Mouse (Mus musculus): Measurements from ENCODE around the gene Ankrd35. TPM values are rescaled to one million over a fixed set of nuclear protein-coding genes. Genes with fewer than 3 reads are reported as not detected.
"Not testable (repeated sequence)": the region's sequence is repeated elsewhere in the genome, so short reads cannot be mapped to it uniquely, and the experiment has no call there.

Gene Ankrd35
- polyA plus RNA-seq, 1 experiment from 2014 or later = 0.33 TPM

- Histone ChIP-seq H3K27me3 (replicated peaks) (no peaks in the 10 kb centered on the region), H3K27ac (replicated peaks) (no peak overlapping the region; the same call in 1 of the 2 replicates), H3K4me2 (no peak overlapping the region), H3K4me1 (peaks cover 26% of the 10 kb centered on the region), H3K36me3 (peaks cover 3% of the 10 kb centered on the region; the same call in 1 of the 2 replicates), H3K9ac (no peak overlapping the region), H3K4me3 (no peak overlapping the region), H3K9me3 (no peaks in the 10 kb centered on the region)
- ATAC-seq (ENCODE audit: extremely low read depth, insufficient number of reproducible peaks, low FRiP score, low TSS enrichment) = no peak
- 43% methylated on average over 1 of the region's 1 CpGs for WGBS
Measured at GRCm38 (mm10) chr3:96737013-96737740, 67.2 kb downstream of the Ankrd35 start.

GRCm38 (mm10) chr3:96737995-96738394, 68.1 kb downstream of the Ankrd35 start:
- H3K27me3 ChIP-seq (replicated peaks) = no peaks in the 10 kb centered on the region
- H3K4me2 ChIP-seq = no peak overlapping the region
- H3K4me1 ChIP-seq = peaks cover 32% of the 10 kb centered on the region
- H3K9ac ChIP-seq = no peak overlapping the region
- no peaks in the 10 kb centered on the region for H3K36me3 ChIP-seq
- no peaks in the 10 kb centered on the region for H3K9me3 ChIP-seq
- no peak for ATAC-seq (ENCODE audit: extremely low read depth, insufficient number of reproducible peaks, low FRiP score, low TSS enrichment)
- 69% methylated on average over 1 of the region's 1 CpGs for WGBS
- no peak overlapping the region for H3K4me3 ChIP-seq
- H3K27ac ChIP-seq (replicated peaks) = no peak overlapping the region

GRCm38 (mm10) chr3:96740279-96740678, 70.3 kb downstream of the Ankrd35 start:
- H3K36me3 ChIP-seq; H3K27me3 ChIP-seq (replicated peaks); H3K9ac ChIP-seq; H3K27ac ChIP-seq (replicated peaks); H3K9me3 ChIP-seq; ATAC-seq (ENCODE audit: extremely low read depth, insufficient number of reproducible peaks, low FRiP score, low TSS enrichment); H3K4me3 ChIP-seq; H3K4me2 ChIP-seq: not testable (repeated sequence)
- peaks cover 27% of the 10 kb centered on the region for H3K4me1 ChIP-seq

Other genes with a start within 250 kb of the Ankrd35 start
- 0.68 and 0.78 TPM in 2 replicates for gene BC107364, start 217.8 kb upstream of the Ankrd35 start, polyA plus RNA-seq (2015; fragmentation: Nextera tagmentation; extraction: Ambion mirVana)
- 7.4 and 7.5 TPM in 2 replicates for gene Hfe2, start 145.0 kb upstream of the Ankrd35 start, polyA plus RNA-seq (2015; fragmentation: Nextera tagmentation; extraction: Ambion mirVana)
- 156 and 165 TPM in 2 replicates for gene Txnip, start 112.2 kb upstream of the Ankrd35 start, polyA plus RNA-seq (2015; fragmentation: Nextera tagmentation; extraction: Ambion mirVana)
- 1.6 and 1.7 TPM in 2 replicates for gene Gm16253, start 93.1 kb upstream of the Ankrd35 start, polyA plus RNA-seq (2015; fragmentation: Nextera tagmentation; extraction: Ambion mirVana)
- 33.5 and 36.1 TPM in 2 replicates for gene Polr3gl, start 76.0 kb upstream of the Ankrd35 start, polyA plus RNA-seq (2015; fragmentation: Nextera tagmentation; extraction: Ambion mirVana)
- gene Ankrd34a, start 73.5 kb upstream of the Ankrd35 start, polyA plus RNA-seq (2015; fragmentation: Nextera tagmentation; extraction: Ambion mirVana) = 6.5 and 8.1 TPM in 2 replicates
- gene Lix1l, start 69.0 kb upstream of the Ankrd35 start, polyA plus RNA-seq (2015; fragmentation: Nextera tagmentation; extraction: Ambion mirVana) = 4.6 and 5.2 TPM in 2 replicates
- gene Rbm8a, start 40.2 kb upstream of the Ankrd35 start, polyA plus RNA-seq (2015; fragmentation: Nextera tagmentation; extraction: Ambion mirVana) = 80.7 and 84.5 TPM in 2 replicates
- 35.8 and 37.3 TPM in 2 replicates for gene Pex11b, start 34.8 kb upstream of the Ankrd35 start, polyA plus RNA-seq (2015; fragmentation: Nextera tagmentation; extraction: Ambion mirVana)
- 0.05 and 0.14 TPM in 2 replicates for gene Gm42957, start 34.7 kb upstream of the Ankrd35 start, polyA plus RNA-seq (2015; fragmentation: Nextera tagmentation; extraction: Ambion mirVana)
- gene Itga10, start 24.5 kb upstream of the Ankrd35 start, polyA plus RNA-seq (2015; fragmentation: Nextera tagmentation; extraction: Ambion mirVana) = 0.82 and 1.1 TPM in 2 replicates
- 36.0 and 37.7 TPM in 2 replicates for gene Pias3, start 26.3 kb downstream of the Ankrd35 start, polyA plus RNA-seq (2015; fragmentation: Nextera tagmentation; extraction: Ambion mirVana)
- 7.1 and 7.2 TPM in 2 replicates for gene Nudt17, start 38.4 kb downstream of the Ankrd35 start, polyA plus RNA-seq (2015; fragmentation: Nextera tagmentation; extraction: Ambion mirVana)
- 25.2 and 29.3 TPM in 2 replicates for gene Polr3c, start 57.5 kb downstream of the Ankrd35 start, polyA plus RNA-seq (2015; fragmentation: Nextera tagmentation; extraction: Ambion mirVana)
- 36.9 and 44.8 TPM in 2 replicates for gene Rnf115, start 57.5 kb downstream of the Ankrd35 start, polyA plus RNA-seq (2015; fragmentation: Nextera tagmentation; extraction: Ambion mirVana)
- 0.08 and 0.38 TPM in 2 replicates for gene Pdzk1, start 159.2 kb downstream of the Ankrd35 start, polyA plus RNA-seq (2015; fragmentation: Nextera tagmentation; extraction: Ambion mirVana)
- 0.36 TPM in 1 of 2 replicates, not detected in the other for gene Cd160, start 159.2 kb downstream of the Ankrd35 start, polyA plus RNA-seq (2015; fragmentation: Nextera tagmentation; extraction: Ambion mirVana)
- 113 and 126 TPM in 2 replicates for gene Gja5, start 234.6 kb downstream of the Ankrd35 start, polyA plus RNA-seq (2015; fragmentation: Nextera tagmentation; extraction: Ambion mirVana)
- 24.2 and 26.6 TPM in 2 replicates for gene Gpr89, start 235.2 kb downstream of the Ankrd35 start, polyA plus RNA-seq (2015; fragmentation: Nextera tagmentation; extraction: Ambion mirVana)